In genomic region chr7:5081939-5082338, GRCm38 (mm10) we compare ENCODE assay signal across 11 mouse cellular contexts. TPM values are rescaled to one million over a fixed set of nuclear protein-coding genes. Genes with fewer than 3 reads are reported as not detected.
A peak's percentile ranks its signal among the peaks of the same experiment; 100 is the strongest.
DNase-seq lines count a peak whose midpoint lies in the region; ATAC-seq lines count a peak whose summit lies in the region.
"Had no signal": no experiment of that assay in that cellular context is flagged by ENCODE, and none has a peak within 500 bp of the region (broad histone marks: within the 10 kb centered on the region; RNA-seq: fewer than 3 reads in every experiment).

No protein-coding gene starts in this region.

- DNase-seq in heart, postnatal 4 days, result no peak
- DNase-seq in A20 (ENCODE audit: low read depth, low spot score), result peak; percentile 40
- DNase-seq in cerebellum, postnatal 14 days, result no peak
- DNase-seq in gastrocnemius, postnatal 10 days, result no peak
- DNase-seq: adrenal gland, postnatal 10 days had no signal

- no peaks in the 10 kb centered on the region for H3K9me3 ChIP-seq in heart, embryonic 16.5 days (replicated peaks; ENCODE audit: control insufficient read depth, low read length)
- no peaks in the 10 kb centered on the region for H3K9me3 ChIP-seq in embryonic facial prominence, embryonic 13.5 days
- no peaks in the 10 kb centered on the region for H3K9me3 ChIP-seq in liver, embryonic 15.5 days (replicated peaks)
- no peaks in the 10 kb centered on the region for H3K9me3 ChIP-seq in kidney, embryonic 14.5 days (ENCODE audit: control insufficient read depth, low read length)
- H3K9me3 ChIP-seq: heart, embryonic 10.5 days had no signal

- H3K36me3 ChIP-seq in heart, embryonic 16.5 days (ENCODE audit: control insufficient read depth, insufficient read depth), result peaks cover 27% of the 10 kb centered on the region
- H3K36me3 ChIP-seq in embryonic facial prominence, embryonic 13.5 days, result peaks cover 52% of the 10 kb centered on the region
- H3K36me3 ChIP-seq in liver, embryonic 15.5 days (replicated peaks), result peaks cover 72% of the 10 kb centered on the region
- H3K36me3 ChIP-seq in kidney, embryonic 14.5 days (ENCODE audit: control insufficient read depth, insufficient read depth, low read length), result peaks cover 52% of the 10 kb centered on the region

- no peaks in the 10 kb centered on the region for H3K27me3 ChIP-seq in heart, embryonic 16.5 days (ENCODE audit: control insufficient read depth, insufficient read depth, low read length)
- no peaks in the 10 kb centered on the region for H3K27me3 ChIP-seq in embryonic facial prominence, embryonic 13.5 days
- no peaks in the 10 kb centered on the region for H3K27me3 ChIP-seq in liver, embryonic 15.5 days
- no peaks in the 10 kb centered on the region for H3K27me3 ChIP-seq in kidney, embryonic 14.5 days (ENCODE audit: control insufficient read depth, insufficient read depth, low read length)

- H3K9ac ChIP-seq in heart, embryonic 16.5 days (ENCODE audit: low read length), result no peak overlapping the region
- no peak overlapping the region; the same call in 1 of the 2 replicates for H3K9ac ChIP-seq in embryonic facial prominence, embryonic 13.5 days
- H3K9ac ChIP-seq in liver, embryonic 15.5 days, result peak overlapping the region; percentile 98
- H3K9ac ChIP-seq in kidney, embryonic 14.5 days (ENCODE audit: low read depth, low read length), result no peak overlapping the region

- no peak overlapping the region for H3K4me3 ChIP-seq in heart, embryonic 16.5 days (ENCODE audit: low read length)
- peak overlapping the region; percentile 99; the same call in 1 of the 2 replicates for H3K4me3 ChIP-seq in embryonic facial prominence, embryonic 13.5 days
- peak overlapping the region; percentile 95 for H3K4me3 ChIP-seq in liver, embryonic 15.5 days (replicated peaks)
- no peak overlapping the region for H3K4me3 ChIP-seq in kidney, embryonic 14.5 days (ENCODE audit: low read length)

- no peak for ATAC-seq in heart, embryonic 16.5 days (replicated peaks; ENCODE audit: extremely low read depth, insufficient read depth, low FRiP score)
- ATAC-seq in embryonic facial prominence, embryonic 13.5 days (ENCODE audit: insufficient number of reproducible peaks, insufficient read depth, low FRiP score, low TSS enrichment, low read depth), result no peak
- ATAC-seq in liver, embryonic 15.5 days (ENCODE audit: insufficient read depth), result no peak
- ATAC-seq in kidney, embryonic 14.5 days (ENCODE audit: low FRiP score, low TSS enrichment), result no peak

- H3K4me2 ChIP-seq in heart, embryonic 16.5 days (ENCODE audit: low read depth, low read length), result peak overlapping the region; percentile 81; the same call in 1 of the 2 replicates
- peak overlapping the region; percentile 74 for H3K4me2 ChIP-seq in embryonic facial prominence, embryonic 13.5 days
- peak overlapping the region; percentile 86 for H3K4me2 ChIP-seq in liver, embryonic 15.5 days
- H3K4me2 ChIP-seq in kidney, embryonic 14.5 days (replicated peaks; ENCODE audit: low read depth, low read length), result no peak overlapping the region

- peaks cover 18% of the 10 kb centered on the region for H3K4me1 ChIP-seq in heart, embryonic 16.5 days (ENCODE audit: control insufficient read depth, insufficient read depth, low read length)
- H3K4me1 ChIP-seq in embryonic facial prominence, embryonic 13.5 days, result peaks cover 12% of the 10 kb centered on the region
- H3K4me1 ChIP-seq in liver, embryonic 15.5 days (replicated peaks), result peaks cover 78% of the 10 kb centered on the region
- H3K4me1 ChIP-seq in kidney, embryonic 14.5 days (ENCODE audit: control insufficient read depth, insufficient read depth, low read length), result peaks cover 9% of the 10 kb centered on the region

- no peak overlapping the region for H3K27ac ChIP-seq in heart, embryonic 16.5 days (ENCODE audit: low read length)
- no peak overlapping the region for H3K27ac ChIP-seq in embryonic facial prominence, embryonic 13.5 days
- peak overlapping the region; percentile 93 for H3K27ac ChIP-seq in liver, embryonic 15.5 days (replicated peaks)
- no peak overlapping the region for H3K27ac ChIP-seq in kidney, embryonic 14.5 days (ENCODE audit: low read depth, low read length)

- 95% methylated on average over 2 of the region's 2 CpGs for WGBS in heart, embryonic 16.5 days
- 96% methylated on average over 2 of the region's 2 CpGs for WGBS in embryonic facial prominence, embryonic 13.5 days
- 81% methylated on average over 2 of the region's 2 CpGs for WGBS in liver, embryonic 15.5 days (ENCODE audit: insufficient replicate concordance)
- 96% methylated on average over 2 of the region's 2 CpGs for WGBS in kidney, embryonic 14.5 days

RNA-seq across cellular contexts. Expression of gene Epn1, which starts 1.9 kb away (rescaled TPM):
- polyA plus RNA-seq in heart, embryonic 16.5 days (2015; fragmentation: Nextera tagmentation; extraction: Ambion mirVana), result 55.8 and 56.9 TPM in 2 replicates
- 100 to 1,000 TPM; 171 to 183 TPM for total RNA-seq in heart, postnatal 4 days (2021)
- 63.8 and 70.5 TPM in 2 replicates for polyA plus RNA-seq in embryonic facial prominence, embryonic 13.5 days (2015; fragmentation: Nextera tagmentation; extraction: Ambion mirVana)
- polyA plus RNA-seq in liver, embryonic 15.5 days (2015; fragmentation: Nextera tagmentation; extraction: Ambion mirVana), result 49.2 and 54.5 TPM in 2 replicates
- polyA plus RNA-seq in kidney, embryonic 14.5 days (2014; fragmentation: Nextera tagmentation; extraction: Ambion mirVana), result 53.2 and 63.8 TPM in 2 replicates
- total RNA-seq in gastrocnemius, postnatal 10 days (2021), result 100 to 1,000 TPM in 1 of 2 experiments, 10 to 100 TPM in 1; 96.7 to 110 TPM

RNA-seq across cellular contexts. Expression of gene U2af2, which starts 20.0 kb away (rescaled TPM):
- polyA plus RNA-seq in heart, embryonic 16.5 days (2015; fragmentation: Nextera tagmentation; extraction: Ambion mirVana), result 72.8 and 75.3 TPM in 2 replicates
- 100 to 1,000 TPM; 136 to 145 TPM for total RNA-seq in heart, postnatal 4 days (2021)
- polyA plus RNA-seq in embryonic facial prominence, embryonic 13.5 days (2015; fragmentation: Nextera tagmentation; extraction: Ambion mirVana), result 137 and 155 TPM in 2 replicates
- polyA plus RNA-seq in liver, embryonic 15.5 days (2015; fragmentation: Nextera tagmentation; extraction: Ambion mirVana), result 59.4 and 60.8 TPM in 2 replicates
- polyA plus RNA-seq in kidney, embryonic 14.5 days (2014; fragmentation: Nextera tagmentation; extraction: Ambion mirVana), result 120 and 148 TPM in 2 replicates
- total RNA-seq in gastrocnemius, postnatal 10 days (2021), result 10 to 100 TPM; 70.2 to 94.0 TPM

RNA-seq across cellular contexts. Expression of gene Zfp580, which starts 30.6 kb away (rescaled TPM):
- 14.9 and 15.2 TPM in 2 replicates for polyA plus RNA-seq in heart, embryonic 16.5 days (2015; fragmentation: Nextera tagmentation; extraction: Ambion mirVana)
- total RNA-seq in heart, postnatal 4 days (2021), result 10 to 100 TPM; 12.2 to 13.2 TPM
- polyA plus RNA-seq in embryonic facial prominence, embryonic 13.5 days (2015; fragmentation: Nextera tagmentation; extraction: Ambion mirVana), result 44.7 and 45.9 TPM in 2 replicates
- 1.7 and 2.0 TPM in 2 replicates for polyA plus RNA-seq in liver, embryonic 15.5 days (2015; fragmentation: Nextera tagmentation; extraction: Ambion mirVana)
- polyA plus RNA-seq in kidney, embryonic 14.5 days (2014; fragmentation: Nextera tagmentation; extraction: Ambion mirVana), result 43.6 and 56.2 TPM in 2 replicates
- total RNA-seq in gastrocnemius, postnatal 10 days (2021), result 1 to 10 TPM; 7.3 to 10.0 TPM

RNA-seq across cellular contexts. Expression of gene Rfpl4, which starts 34.8 kb away (rescaled TPM):
- polyA plus RNA-seq in heart, embryonic 16.5 days (2015; fragmentation: Nextera tagmentation; extraction: Ambion mirVana), result not detected in 2 replicates
- not detected for total RNA-seq in heart, postnatal 4 days (2021)
- not detected in 2 replicates for polyA plus RNA-seq in embryonic facial prominence, embryonic 13.5 days (2015; fragmentation: Nextera tagmentation; extraction: Ambion mirVana)
- polyA plus RNA-seq in liver, embryonic 15.5 days (2015; fragmentation: Nextera tagmentation; extraction: Ambion mirVana), result not detected in 2 replicates
- not detected in 2 replicates for polyA plus RNA-seq in kidney, embryonic 14.5 days (2014; fragmentation: Nextera tagmentation; extraction: Ambion mirVana)
- total RNA-seq in gastrocnemius, postnatal 10 days (2021), result not detected
- total RNA-seq: adrenal gland, postnatal 10 days; left cerebral cortex, postnatal 10 days had no signal
- polyA plus RNA-seq: heart, embryonic 10.5 days had no signal

RNA-seq across cellular contexts. Expression of gene Zfp784, which starts 43.7 kb away (rescaled TPM):
- 6.3 and 6.8 TPM in 2 replicates for polyA plus RNA-seq in heart, embryonic 16.5 days (2015; fragmentation: Nextera tagmentation; extraction: Ambion mirVana)
- 1 to 10 TPM; 5.4 to 6.0 TPM for total RNA-seq in heart, postnatal 4 days (2021)
- polyA plus RNA-seq in embryonic facial prominence, embryonic 13.5 days (2015; fragmentation: Nextera tagmentation; extraction: Ambion mirVana), result 5.6 and 5.9 TPM in 2 replicates
- polyA plus RNA-seq in liver, embryonic 15.5 days (2015; fragmentation: Nextera tagmentation; extraction: Ambion mirVana), result 1.2 and 1.4 TPM in 2 replicates
- 3.8 and 5.0 TPM in 2 replicates for polyA plus RNA-seq in kidney, embryonic 14.5 days (2014; fragmentation: Nextera tagmentation; extraction: Ambion mirVana)
- 1 to 10 TPM; 4.9 to 6.0 TPM for total RNA-seq in gastrocnemius, postnatal 10 days (2021)

Comparison
In these comparisons a context has a peak if more than half of its experiments do, and no peak if none do; other contexts are left out.
1. H3K4me3 ChIP-seq: peak in embryonic facial prominence, embryonic 13.5 days (single experiment) and liver, embryonic 15.5 days (single experiment); none in heart, embryonic 16.5 days (single experiment) and kidney, embryonic 14.5 days (single experiment).